Mouse (Mus musculus) urinary bladder, postnatal 36 days (tissue): ENCODE measurements around the gene Smoc2.

Source experiments
- DNase-seq, 2 experiments: peaks; one replicate each; pipeline ENCODE4 v3.0.0; 2022; ENCODE audit warnings: low spot score in 2 of 2, mixed read lengths in 1 of 2

The Smoc2 gene

GRCm38 (mm10) chr17:14277310-14277709 lies 2.0 kb upstream of the Smoc2 start:
- no peak for DNase-seq

- no peak for DNase-seq
These were observed 627 bp downstream of the Smoc2 start for GRCm38 (mm10) chr17:14279966-14280300.

GRCm38 (mm10) chr17:14280425-14280833 lies 1.1 kb downstream of the Smoc2 start:
- DNase-seq: peak; percentile 10 to 20

GRCm38 (mm10) chr17:14288015-14288616 lies 8.8 kb downstream of the Smoc2 start:
- DNase-seq: peak; percentile 77 to 82

- no peak for DNase-seq
These were observed 14.3 kb downstream of the Smoc2 start for GRCm38 (mm10) chr17:14293617-14294016.

GRCm38 (mm10) chr17:14295146-14295545 lies 15.8 kb downstream of the Smoc2 start:
- no peak for DNase-seq

GRCm38 (mm10) chr17:14300361-14300760 lies 21.1 kb downstream of the Smoc2 start:
- no peak for DNase-seq

- DNase-seq: no peak
These were observed 22.4 kb downstream of the Smoc2 start for GRCm38 (mm10) chr17:14301491-14302344.

- no peak for DNase-seq
These were observed 23.1 kb downstream of the Smoc2 start for GRCm38 (mm10) chr17:14302356-14302755.

GRCm38 (mm10) chr17:14303722-14304121 lies 24.4 kb downstream of the Smoc2 start:
- no peak for DNase-seq

- DNase-seq: no peak
These were observed 30.6 kb downstream of the Smoc2 start for GRCm38 (mm10) chr17:14309884-14310283.

- no peak for DNase-seq
These were observed 33.1 kb downstream of the Smoc2 start for GRCm38 (mm10) chr17:14312440-14312839.

GRCm38 (mm10) chr17:14314308-14314707 lies 35.0 kb downstream of the Smoc2 start:
- DNase-seq: no peak

GRCm38 (mm10) chr17:14316536-14316935 lies 37.2 kb downstream of the Smoc2 start:
- no peak for DNase-seq

- no peak for DNase-seq
These were observed 38.1 kb downstream of the Smoc2 start for GRCm38 (mm10) chr17:14317439-14317838.

GRCm38 (mm10) chr17:14326156-14326555 lies 46.9 kb downstream of the Smoc2 start:
- no peak for DNase-seq

- no peak for DNase-seq
These were observed 48.7 kb downstream of the Smoc2 start for GRCm38 (mm10) chr17:14328037-14328436.

GRCm38 (mm10) chr17:14330498-14330897 lies 51.2 kb downstream of the Smoc2 start:
- no peak for DNase-seq

GRCm38 (mm10) chr17:14339932-14340557 lies 60.7 kb downstream of the Smoc2 start:
- no peak for DNase-seq

GRCm38 (mm10) chr17:14340736-14341135 lies 61.4 kb downstream of the Smoc2 start:
- DNase-seq: no peak

GRCm38 (mm10) chr17:14342511-14342910 lies 63.2 kb downstream of the Smoc2 start:
- no peak for DNase-seq

GRCm38 (mm10) chr17:14343442-14343841 lies 64.1 kb downstream of the Smoc2 start:
- no peak for DNase-seq

GRCm38 (mm10) chr17:14345556-14345955 lies 66.2 kb downstream of the Smoc2 start:
- no peak for DNase-seq
